Mouse (Mus musculus) layer of hippocampus, postnatal 14 days (tissue): Measurements from ENCODE around the gene Ppa1. TPM values are rescaled to one million over a fixed set of nuclear protein-coding genes. Genes with fewer than 3 reads are reported as not detected.

Source experiments
- DNase-seq, 2 experiments: peaks; one replicate each; pipeline ENCODE4 v3.0.0; 2021 to 2022; ENCODE audit warnings: low spot score in 2 of 2, mixed read lengths in 1 of 2
- total RNA-seq, 2 experiments: library from RNA; stranded (reverse); gene quantifications; 2 replicates each; pipeline ENCODE4 v1.2.3; 2021

The Ppa1 gene
- total RNA-seq, 2 experiments from 2014 or later: 102 to 108 TPM

- no peak for DNase-seq
Measured at GRCm38 (mm10) chr10:61637055-61637454, 11.3 kb upstream of the Ppa1 start.

GRCm38 (mm10) chr10:61640363-61640762 is 8.0 kb upstream of the Ppa1 start:
- DNase-seq: no peak

- no peak for DNase-seq
Measured at GRCm38 (mm10) chr10:61646557-61646956, 1.8 kb upstream of the Ppa1 start.

- no peak for DNase-seq
Measured at GRCm38 (mm10) chr10:61648737-61649645, 639 bp downstream of the Ppa1 start.

- DNase-seq: no peak
Measured at GRCm38 (mm10) chr10:61654105-61654504, 5.8 kb downstream of the Ppa1 start.

GRCm38 (mm10) chr10:61654691-61655090 is 6.3 kb downstream of the Ppa1 start:
- no peak for DNase-seq

- DNase-seq: no peak
Measured at GRCm38 (mm10) chr10:61655188-61655587, 6.8 kb downstream of the Ppa1 start.

GRCm38 (mm10) chr10:61656928-61657882 is 8.9 kb downstream of the Ppa1 start:
- no peak for DNase-seq

GRCm38 (mm10) chr10:61657985-61658384 is 9.6 kb downstream of the Ppa1 start:
- DNase-seq: no peak

GRCm38 (mm10) chr10:61661887-61662286 is 13.5 kb downstream of the Ppa1 start:
- DNase-seq: no peak

GRCm38 (mm10) chr10:61662391-61662988 is 14.1 kb downstream of the Ppa1 start:
- peak in 1 of 2 experiments; percentile 20 for DNase-seq

GRCm38 (mm10) chr10:61665111-61665510 is 16.8 kb downstream of the Ppa1 start:
- no peak for DNase-seq

- DNase-seq: no peak
Measured at GRCm38 (mm10) chr10:61665651-61666050, 17.3 kb downstream of the Ppa1 start.

- peak in 1 of 2 experiments; percentile 54 for DNase-seq
Measured at GRCm38 (mm10) chr10:61669289-61669688, 20.9 kb downstream of the Ppa1 start.

GRCm38 (mm10) chr10:61669896-61670295 is 21.5 kb downstream of the Ppa1 start:
- no peak for DNase-seq

GRCm38 (mm10) chr10:61670758-61671157 is 22.4 kb downstream of the Ppa1 start:
- DNase-seq: no peak

- DNase-seq: no peak
Measured at GRCm38 (mm10) chr10:61675935-61676334, 27.6 kb downstream of the Ppa1 start.

GRCm38 (mm10) chr10:61679545-61679944 is 31.2 kb downstream of the Ppa1 start:
- no peak for DNase-seq

- peak; percentile 97 to 98 for DNase-seq
Measured at GRCm38 (mm10) chr10:61680015-61680913, 31.9 kb downstream of the Ppa1 start, which contains the start of gene Sar1a. TSS of gene Sar1a (plus strand) at chr10:61680299.

GRCm38 (mm10) chr10:61689405-61689804 is 41.1 kb downstream of the Ppa1 start:
- DNase-seq: no peak
